Mouse (Mus musculus) hindbrain, postnatal 0 days (tissue): ENCODE measurements around the gene Prdm9. TPM values are rescaled to one million over a fixed set of nuclear protein-coding genes. Genes with fewer than 3 reads are reported as not detected.
A peak's percentile ranks its signal among the peaks of the same experiment; 100 is the strongest.

Source experiments
- ATAC-seq: fragments of 200-750 bp; cut with Nextera tagmentation; 2 replicates; pipeline ENCODE4 v1.8.0; 2017; ENCODE audit warnings: mild to moderate bottlenecking, moderate TSS enrichment, moderate library complexity
- DNase-seq: peaks from one replicate; pipeline ENCODE4 v3.0.0-alpha.2; 2015; ENCODE audit warnings: low spot score
- H3K27ac ChIP-seq: fragments of 300-500 bp; sonication (generic); 2 replicates; pipeline ENCODE4 v1.5.1; 2014; ENCODE audit warnings: mild to moderate bottlenecking
- H3K27me3 ChIP-seq: fragments of 300-500 bp; sonication (generic); 2 replicates; pipeline ENCODE4 v1.6.1; 2014; ENCODE audit warnings: low read length, mixed read lengths; ENCODE audit not compliant: insufficient read depth
- H3K36me3 ChIP-seq: fragments of 300-500 bp; sonication (generic); 2 replicates; pipeline ENCODE4 v1.6.1; 2014; ENCODE audit warnings: low read length, mixed read lengths; ENCODE audit not compliant: insufficient read depth
- H3K4me1 ChIP-seq: fragments of 300-500 bp; sonication (generic); 2 replicates; pipeline ENCODE4 v1.6.1; 2014; ENCODE audit warnings: antibody characterized with exemption, low read length, mixed read lengths; ENCODE audit not compliant: insufficient read depth
- H3K4me2 ChIP-seq: fragments of 300-500 bp; sonication (generic); 2 replicates; pipeline ENCODE4 v1.6.1; 2014; ENCODE audit warnings: low read depth, mild to moderate bottlenecking, low read length, moderate library complexity, mixed read lengths
- H3K4me3 ChIP-seq: fragments of 300-500 bp; sonication (generic); 2 replicates; pipeline ENCODE4 v1.5.1; 2014; ENCODE audit warnings: low read length
- H3K9ac ChIP-seq: fragments of 300-500 bp; sonication (generic); replicated peaks from 2 replicates; pipeline ENCODE4 v1.6.1; 2014; ENCODE audit warnings: mild to moderate bottlenecking, low read length, moderate library complexity, mixed read lengths
- H3K9me3 ChIP-seq: fragments of 300-500 bp; sonication (generic); 2 replicates; pipeline ENCODE4 v1.6.1; 2016; ENCODE audit warnings: low read length, mixed read lengths
- CTCF ChIP-seq: IDR thresholded peaks from 2 replicates; pipeline ENCODE4 v1.5.1; 2016; ENCODE audit warnings: antibody characterized with exemption, control low read depth, low read depth
- WGBS: fragments of 180-500 bp; shearing (Covaris S2); extraction: QIAGEN DNeasy Blood & Tissue Kit; methylation state at CpG from one replicate; pipeline ENCODE4 v1.1.7; 2014; 5-methylcytosine and 5-hydroxymethylcytosine counted together
- polyA plus RNA-seq: library from polyadenylated mRNA; unstranded; fragments of >200 nt; fragmentation: Nextera tagmentation; extraction: Ambion mirVana; gene quantifications from 2 replicates; pipeline ENCODE4 v1.2.1, GENCODE M21; 2015
- total RNA-seq: library from RNA; depleted of rRNA; stranded (reverse); fragments of >200 nt; gene quantifications from 2 replicates; pipeline ENCODE4 v1.2.3, GENCODE M21; 2014

Prdm9 gene
- total and polyA plus RNA-seq, 2 experiments from 2014 or later: 0.76 to 0.94 TPM

DNA sequence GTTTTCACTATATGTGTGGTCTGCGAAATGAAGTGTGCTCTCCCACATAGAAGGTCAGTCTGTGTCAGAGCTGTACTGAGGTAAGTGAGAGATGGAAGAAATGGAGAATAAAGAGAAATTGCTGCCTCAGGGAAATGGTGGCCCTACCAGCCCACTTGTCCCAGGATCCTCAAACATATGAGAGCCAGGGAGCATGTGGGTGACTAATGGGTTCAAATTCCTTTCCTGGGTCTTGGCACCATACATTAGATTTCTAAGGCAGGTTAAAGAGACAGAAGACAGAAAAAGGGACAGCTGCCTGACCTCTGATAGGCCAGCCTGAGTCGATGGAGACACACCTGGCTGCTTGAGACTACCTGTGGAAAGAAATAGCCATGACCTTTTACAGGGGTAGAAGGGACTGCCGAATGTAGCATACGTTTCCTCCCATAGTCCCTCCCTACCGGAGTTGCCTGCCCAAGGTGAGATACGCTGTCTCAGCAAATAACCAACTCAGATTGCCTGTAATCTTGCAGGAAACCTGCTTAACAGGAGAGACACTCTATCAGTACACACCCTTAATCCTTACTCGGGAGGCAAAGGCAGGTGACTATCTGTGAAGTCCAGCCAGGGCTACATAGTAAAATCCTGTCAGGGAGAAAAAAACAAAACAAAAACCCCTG lies 15.4 kb upstream of the Prdm9 start:
- Histone ChIP-seq H3K4me2 (no peak overlapping the region), H3K9me3 (no peaks in the 10 kb centered on the region), H3K4me3 (no peak overlapping the region), H3K4me1 (no peaks in the 10 kb centered on the region), H3K27ac (no peak overlapping the region), H3K27me3 (no peaks in the 10 kb centered on the region), H3K9ac (no peak overlapping the region), H3K36me3 (no peaks in the 10 kb centered on the region)
- DNase-seq (no peak), ATAC-seq (no peak)
- TF ChIP-seq CTCF: no peak
- 85% methylated on average over 7 of the region's 7 CpGs for WGBS

- Histone ChIP-seq H3K27ac (no peak overlapping the region), H3K9ac (no peak overlapping the region), H3K4me1 (no peaks in the 10 kb centered on the region), H3K36me3 (no peaks in the 10 kb centered on the region), H3K4me3 (peak overlapping the region; percentile 30), H3K4me2 (peak overlapping the region; percentile 53), H3K27me3 (no peaks in the 10 kb centered on the region), H3K9me3 (no peaks in the 10 kb centered on the region)
- TF ChIP-seq CTCF: no peak; the same call in 1 of the 2 replicates
- under 1% methylated on average over 32 of the region's 32 CpGs for WGBS
- ATAC-seq: peak; percentile 79
- DNase-seq: peak; percentile 50
Observed at GRCm38 (mm10) chr17:15577291-15577694, 13.1 kb upstream of the Prdm9 start.

DNA sequence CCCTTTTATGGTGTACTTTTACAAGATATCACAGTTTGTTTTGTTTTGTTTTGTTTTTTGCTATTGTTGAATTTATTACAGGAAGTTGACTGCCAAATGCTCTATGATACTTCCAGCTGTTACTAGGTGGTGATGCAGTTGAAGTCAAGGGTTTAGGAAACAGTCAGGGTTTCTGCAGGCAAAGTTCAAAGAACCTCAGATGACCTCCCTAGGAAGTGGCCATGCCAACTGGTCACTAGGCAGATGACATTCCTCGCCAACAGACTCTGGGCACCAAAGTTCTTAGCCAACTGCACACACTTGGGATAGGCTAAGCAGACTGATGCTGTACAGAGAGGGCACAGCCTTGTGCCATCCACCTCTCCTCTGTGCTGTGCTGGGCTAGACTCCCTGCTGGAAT lies 10.9 kb upstream of the Prdm9 start:
- no peaks in the 10 kb centered on the region for H3K4me1 ChIP-seq
- 61% methylated on average over 1 of the region's 1 CpGs for WGBS
- H3K27me3 ChIP-seq: no peaks in the 10 kb centered on the region
- DNase-seq (no peak), ATAC-seq (no peak)
- H3K36me3 ChIP-seq: no peaks in the 10 kb centered on the region
- no peak overlapping the region for H3K4me2 ChIP-seq
- no peaks in the 10 kb centered on the region for H3K9me3 ChIP-seq
- H3K9ac ChIP-seq: no peak overlapping the region
- TF ChIP-seq CTCF: no peak
- no peak overlapping the region for H3K27ac ChIP-seq
- no peak overlapping the region for H3K4me3 ChIP-seq

GRCm38 (mm10) chr17:15566908-15567307 lies 2.8 kb upstream of the Prdm9 start:
- TF ChIP-seq CTCF: peak; percentile 11; the same call in 1 of the 2 replicates
- Histone ChIP-seq H3K4me3 (no peak overlapping the region), H3K27ac (no peak overlapping the region), H3K9ac (no peak overlapping the region), H3K27me3 (no peaks in the 10 kb centered on the region), H3K4me2 (no peak overlapping the region), H3K4me1 (no peaks in the 10 kb centered on the region; the same call in 1 of the 2 replicates), H3K36me3 (no peaks in the 10 kb centered on the region), H3K9me3 (no peaks in the 10 kb centered on the region)
- DNase-seq (no peak), ATAC-seq (no peak)
- WGBS: 72% methylated on average over 5 of the region's 5 CpGs

DNA sequence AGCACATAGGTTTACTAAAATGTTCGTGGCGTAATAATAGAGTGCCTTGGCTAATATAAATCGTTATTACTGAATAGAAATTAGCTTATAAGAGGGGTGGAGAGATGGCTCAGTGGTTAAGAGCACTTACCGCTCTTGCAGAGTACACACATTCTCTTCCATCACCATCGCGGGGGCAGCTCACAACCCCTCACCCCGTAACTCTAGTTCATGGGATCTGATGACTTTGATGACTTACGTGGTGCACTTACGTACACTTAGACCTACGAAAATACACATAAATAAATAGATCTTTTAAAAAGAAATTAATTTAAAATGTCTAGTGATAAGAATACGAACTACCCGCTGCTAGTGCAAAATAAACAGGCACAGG lies 760 bp upstream of the Prdm9 start:
- no peaks in the 10 kb centered on the region for H3K27me3 ChIP-seq
- peak overlapping the region; percentile 56 for H3K4me3 ChIP-seq
- H3K27ac ChIP-seq: peak overlapping the region; percentile 94; the same call in 1 of the 2 replicates
- 41% methylated on average over 12 of the region's 12 CpGs for WGBS
- H3K4me1 ChIP-seq: no peaks in the 10 kb centered on the region; the same call in 1 of the 2 replicates
- no peaks in the 10 kb centered on the region for H3K9me3 ChIP-seq
- no peak for TF ChIP-seq CTCF
- no peaks in the 10 kb centered on the region for H3K36me3 ChIP-seq
- H3K4me2 ChIP-seq: peak overlapping the region; percentile 67
- H3K9ac ChIP-seq: peak overlapping the region; percentile 69; the same call in 1 of the 2 replicates
- DNase-seq (peak; percentile 12), ATAC-seq (no peak)

DNA sequence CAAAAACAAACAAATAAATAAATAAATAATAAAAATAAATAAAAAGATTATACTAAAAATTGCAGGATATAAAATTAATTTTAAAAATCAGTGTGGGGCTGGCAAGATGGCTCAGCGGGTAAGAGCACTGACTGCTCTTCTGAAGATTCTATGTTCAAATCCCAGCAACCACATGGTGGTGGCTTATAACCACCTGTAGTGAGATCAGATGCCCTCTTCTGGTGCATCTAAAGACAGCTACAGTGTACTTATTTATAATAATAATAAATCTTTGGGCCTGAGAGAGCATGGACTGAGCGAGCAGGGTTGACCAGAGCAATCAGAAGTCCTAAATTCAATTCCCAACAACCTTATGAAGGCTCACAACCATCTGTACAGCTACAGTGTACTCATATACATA lies 4.2 kb downstream of the Prdm9 start:
- H3K27ac ChIP-seq: no peak overlapping the region
- no peak overlapping the region for H3K9ac ChIP-seq
- H3K4me3 ChIP-seq: no peak overlapping the region
- 86% methylated on average over 2 of the region's 2 CpGs for WGBS
- no peak overlapping the region for H3K4me2 ChIP-seq
- DNase-seq: no peak
- H3K4me1 ChIP-seq: no peaks in the 10 kb centered on the region; the same call in 1 of the 2 replicates
- no peaks in the 10 kb centered on the region for H3K9me3 ChIP-seq
- no peak for TF ChIP-seq CTCF
- no peaks in the 10 kb centered on the region for H3K36me3 ChIP-seq
- H3K27me3 ChIP-seq: no peaks in the 10 kb centered on the region
- ATAC-seq: no peak

DNA sequence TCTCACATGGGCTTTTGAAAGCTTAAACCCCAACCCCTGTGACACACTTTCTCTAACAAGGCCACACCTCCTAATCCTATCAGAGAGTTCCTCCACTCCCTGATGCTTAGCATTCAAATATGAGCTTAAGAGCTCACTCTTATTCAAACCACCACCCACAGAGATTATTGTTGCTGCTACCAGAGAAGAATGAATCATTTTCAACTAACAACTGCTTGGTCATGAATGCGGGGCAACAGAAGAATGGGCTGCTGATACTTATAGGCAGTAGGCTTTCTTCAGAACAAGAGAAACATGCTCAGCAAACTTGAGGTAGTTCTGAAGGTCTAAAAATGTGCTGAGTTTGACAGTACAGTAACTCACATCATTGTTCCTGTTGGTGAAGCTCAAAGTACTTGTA lies 14.4 kb downstream of the Prdm9 start:
- no peaks in the 10 kb centered on the region for H3K4me1 ChIP-seq
- no peaks in the 10 kb centered on the region for H3K36me3 ChIP-seq
- no peaks in the 10 kb centered on the region for H3K9me3 ChIP-seq
- DNase-seq (no peak), ATAC-seq (no peak)
- no peaks in the 10 kb centered on the region for H3K27me3 ChIP-seq
- no peak for TF ChIP-seq CTCF
- H3K4me3 ChIP-seq: no peak overlapping the region
- no peak overlapping the region for H3K4me2 ChIP-seq
- WGBS: 56% methylated on average over 1 of the region's 1 CpGs
- no peak overlapping the region for H3K9ac ChIP-seq
- no peak overlapping the region for H3K27ac ChIP-seq
